Mouse (Mus musculus) retina, adult 2 months (tissue): Measurements from ENCODE around the gene Tnk2.

Experiments
- DNase-seq: peaks from one replicate; pipeline ENCODE4 v3.0.0-alpha.2; 2012; ENCODE audit warnings: low read depth, low spot score

Gene Tnk2

DNA sequence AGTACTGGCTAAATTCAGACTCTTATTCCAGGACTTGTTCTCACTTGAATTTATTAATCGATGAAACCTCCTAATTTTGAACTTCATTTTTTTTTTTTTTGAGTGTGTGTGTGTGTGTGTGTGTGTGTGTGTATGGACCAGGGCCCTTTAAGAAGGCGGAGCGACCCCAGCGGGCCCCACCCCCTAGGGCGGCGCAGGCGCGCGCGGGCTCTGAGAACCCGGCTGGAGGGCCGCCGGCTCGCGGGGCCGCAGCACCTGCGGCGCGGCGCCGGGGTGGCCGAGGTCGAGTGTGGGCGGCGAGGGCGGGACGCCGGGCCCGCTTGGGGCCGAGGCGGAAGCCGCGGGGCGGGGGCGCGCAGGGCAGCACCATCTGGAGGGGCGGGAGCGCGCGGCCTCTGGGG, at the start of gene Tnk2:
Tnk2 (plus strand) TSS at position 214 of the 401 bp plus-strand sequence.
- DNase-seq: peak; percentile 65

- no peak for DNase-seq
Observed at GRCm38 (mm10) chr16:32593916-32594315, 49.8 kb upstream of the Tnk2 start.

DNA sequence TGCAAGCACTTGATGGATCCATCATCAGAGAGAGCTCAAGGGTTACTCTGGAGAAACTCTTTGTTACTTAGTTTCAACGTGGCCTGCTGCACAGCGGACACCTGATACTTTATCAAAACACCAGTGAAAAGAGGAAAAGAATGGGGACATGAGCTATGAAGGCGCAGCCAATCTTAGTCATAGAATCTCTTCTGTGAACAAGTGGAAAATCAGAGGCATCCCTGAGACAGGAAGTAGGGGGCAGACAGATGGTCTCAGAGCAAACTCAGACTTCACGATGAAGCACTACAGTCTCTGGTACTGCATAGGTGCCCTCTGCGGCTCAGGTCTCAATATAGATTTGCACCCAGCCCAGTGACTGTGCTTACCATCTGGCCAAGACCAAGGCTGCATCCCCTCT, 49.0 kb upstream of the Tnk2 start:
- no peak for DNase-seq

DNA sequence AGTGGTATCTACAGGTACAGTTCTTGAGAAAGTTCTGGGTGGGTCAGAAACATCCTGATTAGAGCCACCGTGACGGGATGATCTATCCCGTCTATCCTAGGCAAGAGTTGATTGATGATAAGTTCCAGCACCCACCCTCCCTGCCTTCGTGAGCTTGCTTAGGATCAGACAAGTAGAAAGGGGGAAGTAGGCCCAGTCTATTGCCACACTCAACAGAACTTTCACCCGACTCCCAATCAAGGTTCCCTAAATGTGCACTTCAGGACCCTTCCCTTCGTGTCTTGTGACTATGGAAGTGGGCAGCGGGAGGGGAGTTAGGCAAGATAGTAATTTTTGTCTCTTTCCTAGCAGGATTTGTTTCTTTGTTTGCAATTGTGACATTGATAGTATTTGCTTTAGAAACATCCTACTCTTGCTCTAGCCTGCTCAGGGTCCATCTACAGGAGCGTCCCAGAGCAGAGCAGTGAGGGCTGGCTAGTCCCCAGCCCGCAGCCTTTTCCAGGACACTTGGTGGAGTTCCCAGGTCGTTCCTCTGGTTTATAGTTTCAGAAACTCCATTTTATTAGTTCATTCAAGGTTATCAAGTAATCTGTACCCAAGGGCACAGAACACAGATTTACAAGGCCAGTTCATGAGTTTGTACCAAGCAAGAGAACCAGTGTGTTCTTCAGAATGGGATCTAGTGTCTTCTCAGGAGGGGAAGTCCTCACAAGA, 48.4 kb upstream of the Tnk2 start:
- DNase-seq: no peak

- DNase-seq: no peak
Observed at GRCm38 (mm10) chr16:32597909-32598381, 45.7 kb upstream of the Tnk2 start.

DNA sequence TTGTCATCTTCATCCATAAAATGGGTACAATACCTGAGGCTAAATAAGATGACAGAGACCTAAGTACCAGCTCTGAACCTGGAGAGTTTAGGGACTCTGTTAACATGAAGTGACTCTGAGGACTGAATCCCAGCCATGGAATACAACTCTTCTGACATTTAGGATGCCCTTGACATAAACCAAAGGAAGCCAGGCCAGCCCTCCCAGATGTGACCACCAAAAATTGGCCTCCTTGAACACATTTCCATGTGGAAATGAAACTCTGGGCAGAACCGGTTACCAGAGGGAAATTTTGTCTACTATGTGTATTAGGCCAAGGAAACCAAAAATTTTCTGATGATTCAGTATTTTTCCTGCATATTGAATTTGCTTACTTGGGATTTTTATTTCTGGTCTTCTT, 44.5 kb upstream of the Tnk2 start:
- DNase-seq: no peak

GRCm38 (mm10) chr16:32602193-32602685, 41.4 kb upstream of the Tnk2 start:
- no peak for DNase-seq

GRCm38 (mm10) chr16:32607562-32608343, 35.9 kb upstream of the Tnk2 start:
- no peak for DNase-seq

- no peak for DNase-seq
Observed at GRCm38 (mm10) chr16:32608344-32608711, 35.3 kb upstream of the Tnk2 start.

GRCm38 (mm10) chr16:32608712-32609400, 34.8 kb upstream of the Tnk2 start, which contains the start of gene Tfrc:
Gene Tfrc, plus strand, starts transcription at chr16:32608920.
- DNase-seq: peak; percentile 96

DNA sequence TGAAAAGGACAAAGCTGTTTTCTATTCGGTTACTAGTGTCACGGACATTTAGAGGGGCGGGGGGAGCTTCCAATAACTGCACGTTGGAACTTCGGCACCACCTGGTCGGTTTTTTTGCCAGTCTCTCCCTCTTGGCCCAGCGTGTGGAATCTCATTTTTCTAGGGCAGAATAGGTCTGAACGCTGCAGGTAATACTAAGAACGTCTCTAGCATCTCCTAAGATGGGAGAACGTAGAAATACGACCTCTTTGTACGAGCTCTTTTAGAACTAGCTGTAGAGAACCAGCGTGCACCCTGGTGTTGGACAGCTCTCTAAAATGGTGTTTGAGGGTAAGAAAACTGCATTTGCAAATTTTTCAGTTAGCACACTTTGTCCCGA, 34.3 kb upstream of the Tnk2 start:
- DNase-seq: no peak

GRCm38 (mm10) chr16:32610460-32611255, 33.0 kb upstream of the Tnk2 start:
- DNase-seq: no peak

DNA sequence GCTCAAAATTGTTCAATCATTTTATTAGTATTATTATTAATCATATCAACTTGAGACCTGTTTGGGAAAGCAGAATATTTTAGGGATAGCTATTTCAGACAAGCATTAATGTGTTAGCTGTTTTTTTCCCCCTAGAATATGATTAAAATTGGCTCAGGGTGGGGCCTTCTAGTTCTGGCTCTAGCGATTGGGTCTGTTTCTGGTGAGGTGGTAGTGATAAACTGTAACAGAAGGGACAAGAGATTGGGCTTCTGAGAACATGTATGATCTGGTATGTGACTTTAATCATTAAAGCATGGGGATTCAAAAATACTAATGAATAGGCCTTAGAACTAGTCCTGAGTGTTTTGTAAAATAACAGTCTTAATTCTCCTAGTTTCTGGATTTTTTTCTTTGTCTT, 31.6 kb upstream of the Tnk2 start:
- DNase-seq: no peak

DNA sequence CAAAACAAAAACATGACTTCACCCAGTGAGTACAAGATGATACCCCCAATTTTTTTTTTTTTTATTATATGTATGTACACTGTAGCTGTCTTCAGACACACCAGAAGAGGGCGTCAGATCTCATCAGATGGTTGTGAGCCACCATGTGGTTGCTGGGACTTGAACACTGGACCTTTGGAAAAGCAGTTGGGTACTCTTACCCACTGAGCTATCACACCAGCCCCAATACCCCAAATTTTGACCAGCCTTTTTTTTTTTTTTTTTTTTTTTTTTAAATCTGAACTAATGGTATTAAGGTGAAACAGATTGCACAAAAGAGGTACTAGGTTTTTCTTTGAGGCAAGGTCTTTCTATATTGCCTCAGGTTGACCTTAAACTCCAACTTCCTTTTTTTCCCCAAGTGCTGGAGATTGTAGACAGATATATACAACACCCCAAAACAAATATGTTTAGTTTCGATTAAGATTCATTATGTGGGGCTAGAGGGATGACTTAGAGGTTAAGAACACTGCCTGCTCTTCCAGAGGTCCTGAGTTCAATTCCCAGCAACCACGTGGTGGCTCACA, 30.3 kb upstream of the Tnk2 start:
- no peak for DNase-seq

GRCm38 (mm10) chr16:32614047-32614446, 29.6 kb upstream of the Tnk2 start:
- DNase-seq: no peak

DNA sequence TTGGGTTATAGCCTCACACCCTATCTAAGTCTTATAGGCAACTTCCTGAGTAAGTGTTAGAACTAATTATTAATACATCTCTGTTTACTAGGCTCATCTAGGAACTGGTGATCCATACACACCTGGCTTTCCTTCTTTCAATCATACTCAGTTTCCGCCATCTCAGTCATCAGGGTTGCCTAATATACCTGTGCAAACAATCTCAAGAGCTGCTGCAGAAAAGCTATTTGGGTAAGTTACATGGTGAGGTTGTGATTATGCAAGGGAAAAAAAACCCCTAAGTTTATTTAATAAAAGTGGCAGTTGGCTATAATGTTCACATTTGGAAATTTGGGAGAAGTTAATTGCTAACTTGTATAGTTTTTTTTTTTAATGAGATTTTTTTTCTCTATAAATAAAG, 24.7 kb upstream of the Tnk2 start:
- DNase-seq: no peak

- DNase-seq: no peak
Observed at GRCm38 (mm10) chr16:32628140-32628539, 15.5 kb upstream of the Tnk2 start.

- no peak for DNase-seq
Observed at GRCm38 (mm10) chr16:32632328-32632824, 11.3 kb upstream of the Tnk2 start.

GRCm38 (mm10) chr16:32633486-32634012, 10.1 kb upstream of the Tnk2 start:
- DNase-seq: no peak

DNA sequence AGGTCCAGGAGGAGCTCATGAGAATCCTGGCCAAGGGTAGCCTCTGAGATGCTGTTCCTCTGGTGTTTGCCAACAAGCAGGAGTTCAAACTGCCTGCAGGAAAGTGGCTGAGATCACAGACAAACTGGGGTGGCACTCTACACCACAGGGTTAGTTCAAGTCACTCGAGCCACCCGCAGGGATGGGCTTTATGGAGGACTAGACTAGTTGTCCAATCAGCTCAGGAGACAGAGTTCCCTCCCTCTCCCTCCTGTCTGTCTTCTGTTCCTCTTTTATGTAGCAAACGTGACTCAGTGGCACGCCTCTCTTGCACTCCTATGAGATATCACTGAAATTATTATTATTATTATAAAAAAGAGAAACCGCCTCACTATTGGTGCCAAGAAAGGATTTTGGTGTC, 9.5 kb upstream of the Tnk2 start:
- DNase-seq: no peak

DNA sequence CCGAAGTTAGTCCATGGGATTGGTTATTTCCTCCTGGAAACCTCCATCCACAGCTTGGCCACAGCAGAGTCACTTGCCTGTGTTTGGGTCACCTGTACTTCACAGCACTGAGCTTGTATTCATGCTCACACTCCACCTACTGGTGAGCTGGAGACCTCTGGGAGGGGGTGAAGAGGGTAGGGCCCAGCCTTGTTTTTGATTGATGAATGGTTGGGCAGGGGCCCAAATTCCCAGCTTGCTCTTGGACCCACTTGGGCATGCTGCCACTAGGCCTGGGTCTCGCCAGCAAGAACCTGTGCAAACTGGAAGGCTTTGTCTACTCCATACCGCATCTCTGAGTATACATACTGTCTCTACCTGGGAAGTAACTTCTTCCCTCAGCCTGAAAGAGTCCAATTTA, 8.4 kb upstream of the Tnk2 start:
- no peak for DNase-seq
